Mouse (Mus musculus) hindlimb bud, embryonic 11.5 days (tissue): ENCODE data around the gene B4galt1.

Experiments
- DNase-seq: peaks from one replicate; pipeline ENCODE4 v3.0.0-alpha.2; 2012; ENCODE audit warnings: low read depth, low spot score; ENCODE audit errors: extremely low spot score

The B4galt1 gene

DNA sequence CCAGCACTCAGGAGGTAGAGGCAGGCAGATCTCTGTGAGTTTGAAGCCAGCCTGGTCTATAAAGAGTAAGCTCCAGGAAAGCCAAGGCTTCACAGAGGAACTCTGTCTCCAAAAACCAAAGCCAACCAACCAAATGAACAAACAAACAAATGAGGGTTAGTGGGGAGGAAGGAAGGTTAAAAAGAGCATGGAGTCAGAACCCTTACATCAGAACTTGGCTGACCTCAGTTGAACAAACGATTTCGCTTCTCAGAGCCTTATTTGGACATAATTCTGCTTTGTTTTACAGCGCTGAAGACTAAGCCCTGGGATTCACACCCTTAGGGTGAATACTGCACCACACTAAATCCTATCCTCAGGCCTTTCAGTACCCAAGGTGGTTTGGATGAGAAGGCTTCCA is 18.3 kb upstream of the B4galt1 start:
- no peak for DNase-seq

DNA sequence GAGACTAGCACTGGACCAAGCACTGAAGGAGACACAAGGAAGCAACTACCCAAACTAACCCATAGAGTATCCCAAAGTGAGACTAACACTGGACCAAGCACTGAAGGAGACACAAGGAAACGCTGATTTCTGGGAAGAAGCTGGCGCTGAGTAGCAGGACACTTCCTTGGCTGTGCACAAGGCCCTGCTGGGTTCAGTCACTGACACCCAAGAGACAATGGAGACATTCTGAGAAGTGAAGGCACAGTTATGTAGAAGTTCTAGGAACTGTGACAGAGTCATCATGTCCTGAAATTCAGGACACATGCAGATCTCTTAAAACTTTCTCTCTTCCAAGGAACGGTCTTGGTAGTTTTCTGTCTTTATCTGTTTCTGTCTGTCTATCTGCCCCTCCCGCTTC is 16.4 kb upstream of the B4galt1 start:
- DNase-seq = no peak

DNA sequence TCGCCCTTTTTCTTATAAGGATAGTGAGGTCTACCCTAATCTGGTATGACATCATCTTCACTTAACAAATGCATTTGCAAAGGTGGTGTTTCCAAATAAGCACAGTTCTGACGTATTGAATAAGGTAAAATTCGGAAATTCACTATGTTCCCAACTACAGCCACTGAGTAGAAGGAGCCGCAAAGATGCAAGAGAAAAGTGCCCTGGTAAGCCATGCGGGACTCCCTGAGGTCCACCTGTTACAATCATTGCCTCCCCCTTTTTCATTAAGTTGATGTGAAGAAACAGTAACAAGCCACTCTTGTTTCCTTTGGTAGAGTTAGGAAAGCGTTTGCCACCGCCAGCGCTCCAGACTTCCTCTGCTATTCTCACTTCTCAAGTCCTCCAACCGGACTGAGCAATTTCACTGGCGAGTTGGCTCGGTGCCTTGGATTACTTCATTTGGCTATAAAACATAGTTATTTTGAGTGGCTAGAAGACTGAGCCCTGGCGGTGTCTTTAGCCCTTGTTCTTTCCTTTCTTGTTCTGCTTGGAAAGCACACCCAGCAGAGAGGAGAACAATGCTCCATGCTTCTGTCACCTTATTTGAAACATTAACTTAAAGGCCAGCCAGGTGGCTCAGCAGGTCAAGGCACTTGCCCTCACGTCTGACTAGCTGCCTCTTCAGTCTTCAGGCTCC is 14.9 kb upstream of the B4galt1 start:
- DNase-seq = no peak

DNA sequence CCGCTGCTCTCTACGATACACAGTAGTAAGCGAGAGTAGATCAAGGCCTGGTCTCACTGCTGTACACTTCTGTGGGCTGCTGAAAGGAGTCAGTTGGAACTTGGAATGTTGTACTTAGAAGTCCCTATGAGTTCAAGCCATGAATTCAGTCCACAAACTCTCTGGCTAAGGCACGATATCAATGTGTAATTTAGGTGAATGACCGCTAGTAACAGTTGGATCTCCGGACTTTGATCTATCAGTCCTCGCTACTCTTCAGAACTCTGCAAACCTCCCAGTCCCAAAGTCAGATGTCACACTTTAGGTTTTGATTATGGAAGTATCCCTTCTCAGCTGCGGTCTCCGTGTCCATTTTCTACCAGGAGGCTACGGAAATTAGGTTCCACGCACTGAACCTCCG is 10.6 kb upstream of the B4galt1 start:
- DNase-seq = no peak

DNA sequence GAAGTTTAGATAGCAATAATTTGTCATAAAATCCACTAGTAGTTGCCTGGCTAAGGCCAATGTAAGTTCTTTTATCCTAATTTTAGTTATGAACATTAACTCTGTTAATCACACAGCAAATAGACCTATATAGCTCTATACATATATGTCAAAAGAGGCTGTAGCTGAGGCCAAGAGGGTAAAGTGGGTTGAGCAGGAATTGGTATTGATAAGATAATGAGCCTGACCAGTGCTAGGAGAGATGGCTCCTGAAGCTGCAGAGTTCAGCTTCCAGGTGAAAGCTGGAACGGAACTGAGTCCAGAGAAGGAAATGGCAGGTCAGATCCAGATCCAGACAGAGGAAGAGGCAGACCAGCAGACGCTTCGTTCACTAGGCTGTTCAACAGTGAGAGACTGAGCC is 9.5 kb upstream of the B4galt1 start:
- no peak for DNase-seq

DNA sequence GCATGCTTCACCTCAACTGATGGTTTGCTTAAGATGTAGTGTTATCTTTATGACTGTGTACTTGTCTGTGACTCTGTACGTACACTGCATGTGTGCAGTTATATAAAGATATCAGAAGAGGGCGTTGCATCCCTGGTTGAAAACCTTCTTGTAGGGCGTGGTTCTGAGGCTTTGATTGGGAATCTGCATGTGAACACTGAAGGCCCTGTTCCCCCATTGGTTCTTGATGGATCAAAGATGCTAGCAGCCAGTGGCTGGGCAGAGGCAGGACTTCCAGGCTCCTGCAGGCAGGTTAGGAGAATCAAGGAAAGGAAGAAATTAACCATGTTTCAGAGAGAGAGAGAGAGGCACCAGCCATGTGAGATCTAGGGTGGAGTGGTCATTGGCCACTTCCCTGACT is 7.3 kb upstream of the B4galt1 start:
- DNase-seq = no peak

DNA sequence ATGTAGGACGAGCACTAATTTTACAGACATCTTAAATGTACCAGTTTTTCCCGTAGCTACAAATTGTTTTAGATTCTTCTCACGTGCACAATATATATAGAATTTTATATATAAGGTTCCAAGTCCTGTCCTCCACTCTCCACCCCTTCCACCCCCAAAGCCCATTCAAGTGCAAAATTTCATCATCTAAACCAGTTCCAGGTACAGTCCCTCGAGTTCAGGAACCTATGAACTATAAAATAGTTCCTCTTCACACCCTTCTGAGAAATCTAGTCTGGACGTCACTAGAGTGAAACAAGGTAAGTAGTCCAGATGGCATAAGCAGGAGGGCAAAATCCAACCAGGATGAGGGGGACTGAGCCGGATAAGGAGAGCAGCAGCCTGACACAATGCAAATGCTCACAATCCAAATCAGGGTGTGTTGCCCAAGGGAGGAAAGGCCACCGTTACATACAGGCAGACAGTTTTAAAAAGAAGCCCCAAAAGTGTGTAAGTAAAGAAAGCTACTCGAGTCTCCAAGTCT is 4.1 kb upstream of the B4galt1 start:
- DNase-seq = no peak

DNA sequence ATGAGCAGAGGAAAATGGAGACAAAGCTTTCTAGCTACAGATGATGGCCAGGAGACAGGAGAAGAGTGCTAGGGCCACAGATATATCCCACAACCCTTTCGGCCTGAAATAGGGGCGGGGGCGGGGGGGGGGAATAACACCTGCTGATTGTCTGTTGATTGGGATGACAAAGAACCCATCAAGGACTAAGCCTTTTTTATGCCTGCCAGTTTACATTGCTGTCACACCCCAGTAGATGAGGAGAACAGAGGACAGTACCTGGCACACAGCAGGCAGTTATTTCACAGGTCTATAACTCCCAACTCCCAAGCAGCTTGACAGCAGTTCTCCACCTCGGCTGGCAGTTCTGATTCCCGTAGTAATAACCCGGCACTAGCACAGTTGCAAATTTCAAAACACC is 2.8 kb upstream of the B4galt1 start:
- DNase-seq = no peak

DNA sequence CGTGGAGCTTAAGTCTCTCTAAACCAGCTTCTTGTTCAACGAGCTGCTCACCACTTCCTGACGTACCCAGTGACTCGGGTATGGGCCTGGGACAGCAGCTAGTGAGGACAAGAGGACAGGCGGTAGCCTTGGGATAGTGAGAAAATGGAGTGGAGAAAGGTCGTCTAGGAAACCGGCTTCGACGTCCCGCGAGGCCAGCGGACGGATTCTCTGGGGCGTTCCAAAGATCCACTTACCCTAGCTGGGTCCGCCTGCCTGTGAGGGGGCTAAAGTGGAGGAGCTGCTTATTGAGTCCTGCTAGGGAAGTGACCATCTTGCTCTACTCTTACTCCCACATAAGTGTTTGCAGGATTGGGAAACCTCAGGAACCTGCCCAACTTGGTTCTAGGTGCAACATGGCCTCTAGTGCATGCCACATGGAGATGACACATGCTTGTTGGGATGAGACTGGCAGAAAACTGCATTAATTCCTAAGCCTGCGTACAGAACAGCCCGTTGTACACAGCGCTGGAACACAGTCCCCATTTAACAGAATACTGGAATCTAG is 655 bp upstream of the B4galt1 start:
- peak; percentile 46 for DNase-seq

DNA sequence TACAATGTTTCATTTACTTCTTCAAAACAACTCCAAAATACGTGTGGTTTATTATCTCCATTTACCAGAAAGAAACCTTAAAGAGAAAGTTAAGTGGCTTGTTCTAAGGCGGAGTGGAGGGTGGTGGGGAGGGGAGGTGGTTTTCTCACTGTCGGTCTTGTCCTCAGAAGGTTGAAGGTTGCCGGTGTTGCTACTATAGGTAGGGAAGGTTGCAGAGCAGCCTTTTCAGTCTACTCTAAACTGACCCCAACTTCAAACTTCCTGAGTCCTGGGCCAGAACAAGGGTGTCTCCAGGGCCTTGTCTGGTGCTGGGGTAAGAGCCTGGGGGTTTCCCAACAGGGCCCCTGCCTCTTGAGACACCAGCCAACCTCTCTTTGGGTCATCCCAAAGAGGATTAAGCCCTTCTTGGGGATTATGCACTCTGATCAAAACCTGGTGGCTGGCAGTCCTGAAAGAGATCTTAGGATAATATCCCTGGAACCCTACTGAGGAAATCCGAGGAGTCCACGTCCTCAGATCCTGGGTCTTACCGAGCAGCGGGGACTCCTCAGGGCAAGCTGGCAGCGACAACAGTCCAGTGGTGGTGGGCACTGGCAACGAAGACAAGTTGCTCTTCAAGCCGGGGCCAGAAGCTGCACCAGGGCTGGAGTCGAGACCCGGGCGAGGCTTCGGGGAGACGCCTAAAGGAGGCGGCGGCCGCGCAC is 792 bp downstream of the B4galt1 start:
- no peak for DNase-seq

DNA sequence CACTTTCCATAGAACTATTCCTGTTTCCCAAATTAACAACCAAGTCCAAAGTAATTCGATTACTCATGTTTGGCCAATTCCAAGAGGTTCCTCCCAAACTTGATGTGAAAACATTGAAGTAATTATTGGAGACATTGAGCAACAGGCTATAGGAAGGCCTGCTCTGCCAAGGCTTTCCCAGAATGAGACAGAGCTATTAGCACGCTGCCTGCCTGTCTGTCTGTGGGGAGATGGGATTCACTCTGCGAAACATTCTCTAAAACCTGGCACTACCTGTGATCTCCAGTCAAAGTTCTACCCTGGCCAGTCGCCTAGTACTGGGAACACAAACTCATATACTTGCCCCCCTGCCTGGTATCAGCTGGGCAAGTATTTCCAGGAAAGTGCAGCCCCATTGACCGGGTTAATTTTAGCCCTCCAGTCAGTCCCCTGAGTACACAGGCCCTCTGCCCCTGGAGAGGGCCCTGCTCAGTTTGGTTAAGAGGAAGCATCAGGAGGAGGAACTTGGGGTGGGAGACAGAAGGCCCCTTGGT is 1.5 kb downstream of the B4galt1 start:
- no peak for DNase-seq

DNA sequence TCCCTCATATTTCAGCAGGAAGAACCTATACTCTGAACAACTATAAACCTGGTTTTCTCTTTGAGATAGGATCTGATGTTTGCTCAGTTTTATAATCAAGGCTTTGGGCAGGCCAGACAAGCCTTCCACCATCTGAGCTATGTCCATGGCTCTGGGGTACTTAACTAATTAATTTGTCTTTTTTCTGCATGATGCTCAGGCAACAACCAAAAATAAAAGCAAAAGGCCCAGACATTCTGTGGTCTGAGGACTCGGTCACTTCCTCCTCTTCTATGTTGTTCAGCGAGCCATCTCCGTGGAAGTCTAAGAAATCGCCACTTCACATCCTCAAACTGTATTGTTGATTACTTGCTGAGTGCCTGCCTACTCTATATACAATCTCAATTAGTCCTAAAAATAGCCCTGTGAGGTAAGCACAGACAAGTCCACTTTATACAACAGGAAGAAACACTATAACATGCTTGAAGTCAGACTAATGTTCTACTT is 2.0 kb downstream of the B4galt1 start:
- DNase-seq = no peak

DNA sequence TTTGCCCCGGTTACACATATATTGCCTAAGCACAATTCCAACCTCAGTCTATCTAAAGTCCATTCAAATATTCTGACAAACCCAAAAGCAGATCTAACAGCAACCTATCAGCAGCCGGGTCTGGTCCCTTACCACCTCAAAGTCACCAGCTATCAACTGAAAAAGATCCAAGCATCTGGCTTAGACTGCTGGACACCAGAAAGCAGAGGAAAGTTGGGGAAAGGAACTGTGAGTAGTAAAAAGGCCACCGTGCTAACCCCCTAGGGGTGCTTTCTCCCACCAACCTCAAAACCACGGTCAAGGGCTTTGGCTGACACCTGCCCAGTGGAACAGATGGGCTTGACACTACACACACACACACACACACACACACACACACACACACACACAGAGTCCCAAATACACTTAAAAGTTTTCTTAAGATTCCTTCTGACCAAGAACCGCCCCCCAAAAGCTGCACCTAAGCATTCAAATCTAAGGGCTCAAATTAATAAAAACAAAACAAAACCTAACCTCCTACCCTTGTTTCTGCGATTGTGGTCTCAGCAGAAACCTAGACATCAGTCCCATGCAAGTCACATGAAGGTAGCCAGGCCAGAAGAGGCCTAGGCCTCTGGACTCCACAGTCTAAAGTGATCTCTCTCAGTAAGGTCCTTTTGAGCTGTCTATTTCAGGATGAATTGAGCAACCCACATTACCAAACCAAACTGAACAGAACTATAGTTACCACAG is 2.6 kb downstream of the B4galt1 start:
- DNase-seq = no peak

DNA sequence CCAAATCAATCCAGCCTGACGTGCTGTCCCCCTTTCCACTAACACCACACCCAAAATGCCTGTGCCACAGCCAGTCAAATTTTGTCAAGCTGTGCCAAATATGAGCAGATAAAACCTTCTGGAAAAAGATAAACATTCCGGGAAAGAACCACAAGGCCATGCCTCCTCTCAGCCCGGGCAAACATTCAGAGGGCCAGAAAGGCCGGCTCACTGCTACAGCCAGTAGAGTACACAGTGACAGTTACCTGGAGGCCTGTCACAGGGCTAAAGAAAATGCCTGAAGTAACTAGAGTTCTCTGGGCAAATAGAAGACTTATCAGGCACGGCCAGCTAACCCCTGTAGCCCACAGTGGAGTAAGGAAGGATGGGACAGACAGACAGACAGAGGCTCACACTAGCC is 3.2 kb downstream of the B4galt1 start:
- no peak for DNase-seq

DNA sequence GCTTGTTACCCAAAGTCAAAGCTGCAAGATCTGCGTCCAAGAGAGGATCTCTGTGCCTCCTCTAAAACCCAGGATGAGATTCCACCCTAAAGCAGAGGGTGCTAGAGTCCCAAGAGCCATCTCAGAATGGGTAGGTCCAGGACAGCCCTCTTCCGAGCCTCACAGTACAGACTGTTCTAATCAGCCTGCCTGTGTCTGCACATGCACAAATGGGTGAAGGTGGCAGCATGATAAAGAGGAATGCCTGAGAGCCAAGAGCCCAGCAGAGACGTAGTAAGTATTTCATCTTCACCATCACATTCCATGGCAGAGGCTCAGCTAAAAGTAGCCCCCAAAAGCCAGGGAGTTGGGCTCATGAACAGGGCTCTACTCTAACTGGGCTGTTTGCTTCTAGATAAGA is 4.3 kb downstream of the B4galt1 start:
- no peak for DNase-seq

DNA sequence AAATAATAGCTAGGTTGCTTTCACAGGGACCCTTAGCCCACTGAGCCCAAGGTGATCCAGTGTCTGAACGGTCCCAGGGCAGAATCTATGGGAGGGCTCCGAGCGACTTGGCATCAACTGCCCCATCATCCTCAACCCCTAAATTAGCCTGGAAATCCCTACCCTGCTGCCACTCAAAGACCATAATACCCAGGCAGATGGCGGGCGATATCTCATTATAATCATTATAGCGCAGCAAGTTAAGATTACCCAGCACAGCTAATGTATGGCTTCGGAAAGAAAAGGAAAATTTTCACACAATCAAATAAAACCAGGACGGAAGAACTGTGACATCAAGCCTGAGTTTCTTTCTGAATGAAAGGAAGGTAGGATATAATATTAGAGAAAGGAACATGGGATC is 5.6 kb downstream of the B4galt1 start:
- DNase-seq = no peak

DNA sequence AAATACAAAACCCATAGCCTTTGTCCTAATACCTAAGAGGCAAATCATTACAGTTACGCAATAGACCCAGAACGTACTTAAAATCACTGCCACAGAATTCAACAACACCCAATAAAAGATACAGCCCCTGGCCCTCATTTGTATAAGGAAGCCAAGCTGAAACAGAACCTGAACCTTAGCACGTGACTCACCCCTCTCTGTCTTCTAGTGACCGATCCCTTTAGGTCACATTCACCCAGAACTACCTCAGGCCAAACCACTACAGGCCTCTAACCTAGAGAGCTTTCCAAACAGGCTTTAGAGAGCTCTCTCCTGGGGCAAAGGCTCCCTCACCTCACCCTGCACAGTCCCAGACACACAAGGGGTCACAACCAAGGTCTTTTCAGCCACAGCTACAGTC is 6.6 kb downstream of the B4galt1 start:
- DNase-seq = no peak

DNA sequence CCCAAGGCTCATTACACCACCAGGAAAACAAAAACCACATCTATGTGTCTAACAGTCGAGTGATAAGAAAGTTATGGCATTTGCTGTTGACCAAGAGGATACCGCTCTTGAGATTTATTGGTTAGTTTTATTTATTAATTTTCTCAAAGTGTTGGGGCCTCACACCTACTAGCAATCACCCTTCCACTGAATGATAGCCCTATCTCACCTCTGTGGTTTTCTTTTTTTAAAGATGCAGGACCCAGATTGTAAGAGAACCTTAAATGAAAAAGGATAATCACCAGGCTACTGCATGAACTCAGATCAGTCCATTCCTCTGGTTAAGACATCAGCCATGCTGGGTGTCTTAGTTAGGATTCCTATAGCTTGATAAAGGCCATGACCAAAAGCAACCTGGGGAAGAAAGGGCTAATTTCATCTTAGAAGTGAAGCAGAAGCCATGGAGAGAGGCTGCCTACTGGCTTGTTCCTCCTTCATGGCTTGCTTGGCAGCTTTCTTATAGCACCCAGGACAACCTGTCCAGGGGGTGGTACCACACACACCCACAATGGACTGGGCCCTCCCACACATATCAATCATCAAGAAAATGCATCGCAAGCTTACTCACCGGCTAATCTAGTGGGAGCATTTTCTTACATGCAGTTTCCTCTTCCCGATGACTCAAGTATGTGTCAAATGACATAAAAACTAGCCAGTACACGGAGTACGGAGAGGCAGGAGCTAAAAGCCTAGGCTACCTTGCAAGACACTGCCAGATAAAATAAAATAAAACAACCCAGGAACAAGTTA is 7.5 kb downstream of the B4galt1 start:
- no peak for DNase-seq

DNA sequence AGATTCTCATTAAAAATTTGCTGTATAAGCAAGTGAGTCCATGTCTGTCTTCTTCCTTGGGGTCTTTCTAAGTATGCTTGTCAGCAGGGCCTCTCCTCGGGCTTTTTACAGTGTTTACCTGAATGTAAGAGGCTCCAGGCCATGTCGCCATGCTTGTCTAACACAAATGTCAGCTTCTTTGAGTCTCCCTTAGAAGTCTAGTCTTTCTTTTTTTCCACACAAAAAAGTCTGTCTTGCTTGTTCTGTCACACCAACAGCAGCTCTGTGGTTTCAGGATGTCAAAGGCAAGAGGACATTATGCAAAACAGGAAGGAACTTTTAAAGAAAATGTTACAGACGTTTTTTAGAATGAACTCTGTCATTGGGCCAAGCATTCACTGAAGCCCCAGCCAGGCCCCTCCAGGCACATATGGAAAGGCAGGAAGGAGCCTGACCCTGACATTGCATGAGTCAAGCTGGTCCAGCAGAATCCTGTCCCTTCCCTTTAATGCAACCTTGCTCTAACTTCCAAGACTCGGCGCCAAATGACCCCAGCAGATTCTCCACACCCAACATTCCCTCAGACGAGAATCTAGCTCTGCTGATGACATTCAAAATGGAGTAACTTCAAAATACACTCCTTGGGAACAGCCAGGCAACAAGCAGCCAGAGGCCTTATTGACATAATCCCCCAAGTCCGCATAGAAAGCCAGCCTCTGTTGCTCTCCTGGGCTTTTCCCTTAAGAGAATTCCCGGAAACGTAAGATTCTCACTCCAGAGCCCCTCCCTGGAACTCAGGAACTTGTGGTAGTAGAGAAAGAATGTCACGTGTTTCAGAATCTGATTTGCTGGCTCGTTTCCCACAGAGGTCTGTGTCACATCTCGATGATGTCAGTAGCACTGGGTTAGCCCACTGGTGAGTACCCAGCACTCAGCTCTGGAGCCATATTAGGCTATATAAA is 8.7 kb downstream of the B4galt1 start:
- no peak for DNase-seq
